12 mouse cellular contexts compared by ENCODE assay signal in the genomic region with DNA sequence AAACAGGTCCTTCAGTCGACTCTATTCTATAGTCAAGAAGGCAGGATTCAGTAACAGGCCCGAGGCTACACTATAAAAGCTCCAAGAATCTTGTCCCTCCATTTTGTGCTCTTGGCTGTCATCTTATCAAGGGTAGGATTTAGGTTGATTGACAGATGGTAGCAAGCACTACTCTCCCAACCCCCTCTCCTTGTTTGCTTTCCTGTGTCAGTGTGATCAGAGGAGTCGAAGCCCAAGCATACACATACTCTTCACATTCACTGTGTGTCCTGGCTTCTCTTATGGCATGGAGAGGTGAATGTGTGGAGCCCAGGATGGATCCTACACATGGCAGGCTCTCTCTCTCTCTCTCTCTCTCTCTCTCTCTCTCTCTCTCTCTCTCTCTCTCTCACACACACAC. TPM values are rescaled to one million over a fixed set of nuclear protein-coding genes. Genes with fewer than 3 reads are reported as not detected.
DNase-seq lines count a peak whose midpoint lies in the region; ATAC-seq and TF ChIP-seq lines count a peak whose summit lies in the region.
"Had no signal": no experiment of that assay in that cellular context is flagged by ENCODE, and none has a peak within 500 bp of the region (broad histone marks: within the 10 kb centered on the region; RNA-seq: fewer than 3 reads in every experiment).

No protein-coding gene starts in this region.

- no peak for ATAC-seq in heart, embryonic 11.5 days (replicated peaks; ENCODE audit: insufficient number of reproducible peaks, low FRiP score, low TSS enrichment)
- no peak for ATAC-seq in megakaryocyte progenitor cell, adult 5-6 weeks (replicated peaks; ENCODE audit: poor library complexity)

- no peak for TF ChIP-seq CTCF in olfactory bulb, adult 2 months (IDR thresholded peaks at IDR 0.05; ENCODE audit: insufficient read depth, low read depth, low read length)

- H3K4me1 ChIP-seq in heart, embryonic 11.5 days (ENCODE audit: control insufficient read depth, insufficient read depth, low read length), result peaks cover 5% of the 10 kb centered on the region; the same call in 1 of the 2 replicates
- peaks cover 96% of the 10 kb centered on the region for H3K4me1 ChIP-seq in erythroblast, embryonic 14.5 days (ENCODE audit: control insufficient read depth)
- H3K4me1 ChIP-seq in olfactory bulb, adult 2 months (ENCODE audit: control insufficient read depth, insufficient read depth, low read length), result no peaks in the 10 kb centered on the region
- H3K4me1 ChIP-seq: neural tube, embryonic 13.5 days had no signal

- 55% methylated on average over 3 of the region's 3 CpGs for WGBS in heart, embryonic 11.5 days (ENCODE audit: insufficient replicate concordance)
- 78% methylated on average over 3 of the region's 3 CpGs for WGBS in olfactory bulb, adult 2 months

- no peak for TF ChIP-seq POLR2A in olfactory bulb, adult 2 months (IDR thresholded peaks at IDR 0.05; ENCODE audit: insufficient read depth, low read depth, low read length)

- no peak for DNase-seq in heart, adult 8-10 months (ENCODE audit: low spot score)
- DNase-seq in A20 (ENCODE audit: low read depth, low spot score), result peak; percentile 86
- DNase-seq in right cerebral cortex, postnatal 4 days, result no peak
- no peak for DNase-seq in ovary, adult 18-20 months (ENCODE audit: low spot score)
- DNase-seq: kidney, adult 8-10 months had no signal

- peak overlapping the region; percentile 80 for H3K27ac ChIP-seq in heart, embryonic 11.5 days (ENCODE audit: low read depth, low read length)
- H3K27ac ChIP-seq in olfactory bulb, adult 2 months (ENCODE audit: insufficient read depth, low read depth, low read length), result peak overlapping the region; percentile 36; the same call in 1 of the 2 replicates
- H3K27ac ChIP-seq: neural tube, embryonic 13.5 days had no signal

- H3K9ac ChIP-seq in heart, embryonic 11.5 days (ENCODE audit: low read depth, low read length), result 0 out of 2 replicates have a peak overlapping the region, but pooled peaks have one; percentile 18
- H3K9ac ChIP-seq: neural tube, embryonic 13.5 days had no signal

- H3K4me2 ChIP-seq in heart, embryonic 11.5 days, result peak overlapping the region; percentile 11; the same call in 1 of the 2 replicates
- H3K4me2 ChIP-seq: neural tube, embryonic 13.5 days had no signal

- H3K9me3 ChIP-seq in heart, embryonic 11.5 days (replicated peaks; ENCODE audit: control insufficient read depth, low read length), result no peaks in the 10 kb centered on the region
- H3K9me3 ChIP-seq in erythroblast, embryonic 14.5 days (ENCODE audit: control insufficient read depth, low read length), result no peaks in the 10 kb centered on the region
- H3K9me3 ChIP-seq: neural tube, embryonic 13.5 days had no signal

- H3K27me3 ChIP-seq in heart, embryonic 11.5 days (ENCODE audit: control insufficient read depth, insufficient read depth, low read length), result no peaks in the 10 kb centered on the region
- no peaks in the 10 kb centered on the region for H3K27me3 ChIP-seq in erythroblast, embryonic 14.5 days (ENCODE audit: control insufficient read depth)
- H3K27me3 ChIP-seq: neural tube, embryonic 13.5 days had no signal

- no peaks in the 10 kb centered on the region for H3K36me3 ChIP-seq in heart, embryonic 11.5 days (ENCODE audit: control insufficient read depth, insufficient read depth, low read length)
- peaks cover 41% of the 10 kb centered on the region for H3K36me3 ChIP-seq in erythroblast, embryonic 14.5 days (ENCODE audit: control insufficient read depth)
- H3K36me3 ChIP-seq: neural tube, embryonic 13.5 days had no signal

- H3K4me3 ChIP-seq in heart, embryonic 11.5 days (ENCODE audit: low read depth, low read length), result no peak overlapping the region
- H3K4me3 ChIP-seq in erythroblast, embryonic 14.5 days (replicated peaks), result peak overlapping the region; percentile 68
- no peak overlapping the region for H3K4me3 ChIP-seq in olfactory bulb, adult 2 months (ENCODE audit: insufficient read depth, low read depth, low read length)
- H3K4me3 ChIP-seq: heart, adult 2 months; neural tube, embryonic 13.5 days had no signal

RNA-seq across cellular contexts. Expression of gene Tspoap1, which starts 9.8 kb away (rescaled TPM):
- polyA plus RNA-seq in heart, embryonic 11.5 days (2014; fragmentation: Nextera tagmentation; extraction: Ambion mirVana), result 0.72 and 1.2 TPM in 2 replicates
- under 1 TPM in 3 of 4 experiments, not detected in 1; 0.14 to 0.25 (median 0.22) TPM for total RNA-seq in heart, adult 8-10 months (2022)
- 0.47 and 0.71 TPM in 2 replicates for polyA plus RNA-seq in erythroblast, embryonic 14.5 days (2012)
- polyA plus RNA-seq in olfactory bulb, adult 2 months (2012; ENCODE audit: insufficient read depth, insufficient read length, low replicate concordance, missing spikeins), result not detected in 2 replicates
- 34.1 and 38.5 TPM in 2 replicates for total RNA-seq in megakaryocyte progenitor cell, adult 5-6 weeks (2015)
- total RNA-seq in megakaryocyte progenitor cell, adult 5-6 weeks (2017), result 47.0 and 66.4 TPM in 2 replicates
- total RNA-seq: heart, adult 2 months had no signal

RNA-seq across cellular contexts. Expression of gene Supt4a, which starts 13.2 kb away (rescaled TPM):
- 114 and 120 TPM in 2 replicates for polyA plus RNA-seq in heart, embryonic 11.5 days (2014; fragmentation: Nextera tagmentation; extraction: Ambion mirVana)
- 10 to 100 TPM; 37.1 to 52.2 (median 38.0) TPM for total RNA-seq in heart, adult 8-10 months (2022)
- 4.3 and 5.5 TPM in 2 replicates for polyA plus RNA-seq in erythroblast, embryonic 14.5 days (2012)
- not detected in 2 replicates for polyA plus RNA-seq in olfactory bulb, adult 2 months (2012; ENCODE audit: insufficient read depth, insufficient read length, low replicate concordance, missing spikeins)
- total RNA-seq in megakaryocyte progenitor cell, adult 5-6 weeks (2015), result 147 and 161 TPM in 2 replicates
- total RNA-seq in megakaryocyte progenitor cell, adult 5-6 weeks (2017), result 52.8 and 63.7 TPM in 2 replicates

RNA-seq across cellular contexts. Expression of gene Mpo, which starts 42.9 kb away (rescaled TPM):
- polyA plus RNA-seq in heart, embryonic 11.5 days (2014; fragmentation: Nextera tagmentation; extraction: Ambion mirVana), result 6.7 and 9.4 TPM in 2 replicates
- total RNA-seq in heart, adult 8-10 months (2022), result under 1 TPM in 1 of 4 experiments, not detected in 3; 0.89 TPM
- polyA plus RNA-seq in erythroblast, embryonic 14.5 days (2012), result 3.6 and 4.5 TPM in 2 replicates
- not detected in 2 replicates for polyA plus RNA-seq in olfactory bulb, adult 2 months (2012; ENCODE audit: insufficient read depth, insufficient read length, low replicate concordance, missing spikeins)
- total RNA-seq in megakaryocyte progenitor cell, adult 5-6 weeks (2015), result 13,257 and 15,415 TPM in 2 replicates
- total RNA-seq in megakaryocyte progenitor cell, adult 5-6 weeks (2017), result 8,081 and 8,928 TPM in 2 replicates
- total RNA-seq: heart, adult 2 months; left cerebral cortex, postnatal 25 days had no signal

Comparison
In these comparisons a context has a peak if more than half of its experiments do, and no peak if none do; other contexts are left out.
1. RNA of gene Tspoap1, which starts 9.8 kb away (polyA plus RNA-seq): not detected in olfactory bulb, adult 2 months; 0.72 to 1.2 TPM in heart, embryonic 11.5 days and 0.47 to 0.71 TPM in erythroblast, embryonic 14.5 days; every median in the first group is over 10 times any median in the second.
2. RNA of gene Supt4a, which starts 13.2 kb away (polyA plus RNA-seq): 114 to 120 TPM in heart, embryonic 11.5 days; 4.3 to 5.5 TPM in erythroblast, embryonic 14.5 days and not detected in olfactory bulb, adult 2 months; every median in the first group is over 10 times any median in the second.